Mouse (Mus musculus) ES-E14 (cell line): ENCODE data around the gene Nt5c2. TPM values are rescaled to one million over a fixed set of nuclear protein-coding genes. Genes with fewer than 3 reads are reported as not detected.

ENCODE experiments used
- DNase-seq: peaks from one replicate; pipeline ENCODE4 v3.0.0-alpha.2; 2013; ENCODE audit warnings: low read depth, low spot score
- H3K27ac ChIP-seq: 2 replicates; pipeline ENCODE4 v1.5.1; 2012; ENCODE audit warnings: low read depth, mild to moderate bottlenecking, low read length, moderate library complexity, mixed read lengths; ENCODE audit not compliant: poor library complexity, insufficient read depth, severe bottlenecking
- H3K36me3 ChIP-seq: 2 replicates; pipeline ENCODE4 v1.6.1; 2012; ENCODE audit warnings: mild to moderate bottlenecking, low read length, moderate library complexity, mixed read lengths; ENCODE audit not compliant: control insufficient read depth, poor library complexity, insufficient read depth, severe bottlenecking
- H3K4me1 ChIP-seq, 2 experiments: fragments of 150-350 bp in 1 of 2; sonication (generic) in 1 of 2; 2 replicates each; pipeline ENCODE4 v1.6.1; 2012; ENCODE audit warnings: low read length in 2 of 2, mild to moderate bottlenecking in 1 of 2, mixed read lengths in 1 of 2; ENCODE audit not compliant: control insufficient read depth in 2 of 2, insufficient read depth in 2 of 2, poor library complexity in 1 of 2
- H3K4me3 ChIP-seq, 2 experiments: fragments of 150-350 bp in 1 of 2; sonication (generic) in 1 of 2; 2 replicates each; pipeline ENCODE4 v1.5.1; 2012; ENCODE audit warnings: low read length in 2 of 2, low read depth in 1 of 2, mild to moderate bottlenecking in 1 of 2, mixed read lengths in 1 of 2; ENCODE audit not compliant: insufficient read depth in 1 of 2, poor library complexity in 1 of 2, severe bottlenecking in 1 of 2
- H3K9ac ChIP-seq: 2 replicates; pipeline ENCODE4 v1.6.1; 2012; ENCODE audit warnings: low read depth, mild to moderate bottlenecking, low read length, mixed read lengths; ENCODE audit not compliant: poor library complexity, insufficient read depth, severe bottlenecking
- H3K9me3 ChIP-seq: fragments of 150-350 bp; sonication (generic); 2 replicates; pipeline ENCODE4 v1.6.1; 2012; ENCODE audit warnings: low read depth, mild to moderate bottlenecking, low read length; ENCODE audit not compliant: control insufficient read depth, insufficient read depth
- CHD2 ChIP-seq: IDR thresholded peaks from 2 replicates; pipeline ENCODE4 v1.6.1; 2014; ENCODE audit warnings: mild to moderate bottlenecking, low read depth, low read length, inconsistent platforms
- HCFC1 ChIP-seq: IDR thresholded peaks from 2 replicates; pipeline ENCODE4 v1.6.1; 2012; ENCODE audit warnings: low read length, inconsistent platforms, borderline replicate concordance; ENCODE audit not compliant: insufficient read depth
- MAFK ChIP-seq: IDR thresholded peaks from 2 replicates; pipeline ENCODE4 v1.6.1; 2014; ENCODE audit warnings: mild to moderate bottlenecking, low read depth, low read length, inconsistent platforms; ENCODE audit not compliant: insufficient read depth
- ZC3H11A ChIP-seq: IDR thresholded peaks from 2 replicates; pipeline ENCODE4 v1.6.1; 2012; ENCODE audit warnings: low read depth, mild to moderate bottlenecking, inconsistent platforms, low read length, borderline replicate concordance
- ZNF384 ChIP-seq: IDR thresholded peaks from 2 replicates; pipeline ENCODE4 v1.6.1; 2012; ENCODE audit warnings: low read depth, low read length, inconsistent platforms
- in situ Hi-C, 2 experiments: fragments of 600-800 bp; cut with MboI; formaldehyde crosslinking; loops; one replicate each; pipeline ENCODE4 v1.15.1; 2025; ENCODE audit warnings: low sequenced_read_pairs in 2 of 2, inconsistent platforms in 1 of 2; ENCODE audit not compliant: unreplicated experiment in 2 of 2
- total RNA-seq: library from RNA; depleted of rRNA; stranded (reverse); fragments of 300-350 nt; gene quantifications from 2 replicates; pipeline ENCODE4 v1.2.3, GENCODE M21; 2012

The Nt5c2 gene
- total RNA-seq, 1 experiment: 27.0 TPM

- Histone ChIP-seq H3K9ac (no peak overlapping the region), H3K27ac (no peak overlapping the region), H3K9me3 (no peaks in the 10 kb centered on the region), H3K4me1 (peaks cover 3 to 22% of the 10 kb centered on the region in 2 experiments; a peak in 3 of 4 replicates), H3K36me3 (no peaks in the 10 kb centered on the region), H3K4me3 (no peak overlapping the region)
- DNase-seq: no peak
- TF ChIP-seq CHD2 (no peak), ZC3H11A (no peak), ZNF384 (no peak), MAFK (no peak)
- in situ Hi-C loops: loop anchor here (10.0 kb wide), 1 partner anchor 105 kb away; no protein-coding TSS in a partner anchor
These were observed 24.8 kb downstream of the Nt5c2 start for GRCm38 (mm10) chr19:46990153-46990518.

GRCm38 (mm10) chr19:46989479-46990152 lies 25.3 kb downstream of the Nt5c2 start:
- no peak overlapping the region for H3K4me3 ChIP-seq
- no peak for TF ChIP-seq CHD2
- no peak for TF ChIP-seq MAFK
- TF ChIP-seq HCFC1: no peak
- TF ChIP-seq ZC3H11A: no peak
- no peak for TF ChIP-seq ZNF384
- no peaks in the 10 kb centered on the region for H3K9me3 ChIP-seq
- DNase-seq: no peak
- in situ Hi-C loops: loop anchor here (10.0 kb wide), 2 partner anchors 105 to 225 kb away; partner anchors contain the start of gene Cnnm2 (in 1 of the 2)
- peaks cover 3 to 24% of the 10 kb centered on the region in 2 experiments; a peak in 3 of 4 replicates for H3K4me1 ChIP-seq
- H3K36me3 ChIP-seq: no peaks in the 10 kb centered on the region
- H3K9ac ChIP-seq: 0 out of 2 replicates have a peak overlapping the region, but pooled peaks have one; percentile 1
- no peak overlapping the region for H3K27ac ChIP-seq

GRCm38 (mm10) chr19:46988231-46989087 lies 26.5 kb downstream of the Nt5c2 start:
- Histone ChIP-seq H3K27ac (peak overlapping the region; percentile 54), H3K4me3 (peak overlapping the region; percentile 1 to 2; a peak in 1 of 4 replicates), H3K36me3 (no peaks in the 10 kb centered on the region), H3K9ac (peak overlapping the region; percentile 4; the same call in 1 of the 2 replicates), H3K4me1 (peaks cover 7 to 28% of the 10 kb centered on the region in 2 experiments; a peak in 3 of 4 replicates), H3K9me3 (no peaks in the 10 kb centered on the region)
- TF ChIP-seq MAFK: peak; percentile 78
- no peak for TF ChIP-seq CHD2
- TF ChIP-seq ZC3H11A: no peak
- no peak for TF ChIP-seq HCFC1
- no peak for TF ChIP-seq ZNF384
- DNase-seq: no peak
- in situ Hi-C loops: loop anchor here in 1 of 2 experiments (10.0 kb wide), 1 partner anchor 224 kb away; the partner anchor contains the start of gene Cnnm2

- Histone ChIP-seq H3K36me3 (no peaks in the 10 kb centered on the region), H3K9me3 (no peaks in the 10 kb centered on the region), H3K9ac (no peak overlapping the region), H3K27ac (no peak overlapping the region), H3K4me1 (peaks cover 11 to 28% of the 10 kb centered on the region in 2 experiments; a peak in 3 of 4 replicates), H3K4me3 (no peak overlapping the region)
- in situ Hi-C loops: loop anchor here in 1 of 2 experiments (10.0 kb wide), 1 partner anchor 223 kb away; the partner anchor contains the start of gene Cnnm2
- TF ChIP-seq CHD2 (no peak), MAFK (no peak), HCFC1 (no peak), ZC3H11A (no peak), ZNF384 (no peak)
- no peak for DNase-seq
These were observed 27.3 kb downstream of the Nt5c2 start for GRCm38 (mm10) chr19:46987646-46988045.
